Mouse (Mus musculus): ENCODE results near the gene Snrpa1. TPM values are rescaled to one million over a fixed set of nuclear protein-coding genes. Genes with fewer than 3 reads are reported as not detected.
A peak's percentile ranks its signal among the peaks of the same experiment; 100 is the strongest.
"Not testable (repeated sequence)": the region's sequence is repeated elsewhere in the genome, so short reads cannot be mapped to it uniquely, and the experiment has no call there.

Snrpa1 gene
- total RNA-seq (2017): 41.2 to 67.4 TPM (median 61.4 TPM) in 3 replicates

GRCm38 (mm10) chr7:66058703-66059102 lies at the start of gene Snrpa1:
TSS of gene Snrpa1 (plus strand) at chr7:66059003.
- ATAC-seq (replicated peaks; ENCODE audit: insufficient number of reproducible peaks, low FRiP score, low TSS enrichment, poor library complexity, severe bottlenecking): no peak

GRCm38 (mm10) chr7:66010518-66010917 lies 48.3 kb upstream of the Snrpa1 start:
- no peak for ATAC-seq (replicated peaks; ENCODE audit: insufficient number of reproducible peaks, low FRiP score, low TSS enrichment, poor library complexity, severe bottlenecking)

GRCm38 (mm10) chr7:66027747-66028146 lies 31.1 kb upstream of the Snrpa1 start:
- ATAC-seq (replicated peaks; ENCODE audit: insufficient number of reproducible peaks, low FRiP score, low TSS enrichment, poor library complexity, severe bottlenecking): no peak

- ATAC-seq (replicated peaks; ENCODE audit: insufficient number of reproducible peaks, low FRiP score, low TSS enrichment, poor library complexity, severe bottlenecking): no peak
Measured at GRCm38 (mm10) chr7:66028766-66029512, 29.9 kb upstream of the Snrpa1 start.

GRCm38 (mm10) chr7:66036809-66037208 lies 22.0 kb upstream of the Snrpa1 start:
- no peak for ATAC-seq (replicated peaks; ENCODE audit: insufficient number of reproducible peaks, low FRiP score, low TSS enrichment, poor library complexity, severe bottlenecking)

GRCm38 (mm10) chr7:66038261-66038660 lies 20.5 kb upstream of the Snrpa1 start:
- ATAC-seq (replicated peaks; ENCODE audit: insufficient number of reproducible peaks, low FRiP score, low TSS enrichment, poor library complexity, severe bottlenecking): no peak

GRCm38 (mm10) chr7:66038730-66039129 lies 20.1 kb upstream of the Snrpa1 start:
- no peak for ATAC-seq (replicated peaks; ENCODE audit: insufficient number of reproducible peaks, low FRiP score, low TSS enrichment, poor library complexity, severe bottlenecking)

GRCm38 (mm10) chr7:66040026-66040814 lies 18.6 kb upstream of the Snrpa1 start:
- ATAC-seq (replicated peaks; ENCODE audit: insufficient number of reproducible peaks, low FRiP score, low TSS enrichment, poor library complexity, severe bottlenecking): no peak

- ATAC-seq (replicated peaks; ENCODE audit: insufficient number of reproducible peaks, low FRiP score, low TSS enrichment, poor library complexity, severe bottlenecking): no peak
Measured at GRCm38 (mm10) chr7:66043552-66044459, 15.0 kb upstream of the Snrpa1 start, which contains the start of gene Gm45213. TSS of gene Gm45213 (plus strand) at chr7:66043602.

- no peak for ATAC-seq (replicated peaks; ENCODE audit: insufficient number of reproducible peaks, low FRiP score, low TSS enrichment, poor library complexity, severe bottlenecking)
Measured at GRCm38 (mm10) chr7:66044617-66045016, 14.2 kb upstream of the Snrpa1 start.

- ATAC-seq (replicated peaks; ENCODE audit: insufficient number of reproducible peaks, low FRiP score, low TSS enrichment, poor library complexity, severe bottlenecking): no peak
Measured at GRCm38 (mm10) chr7:66046921-66047918, 11.6 kb upstream of the Snrpa1 start.

- no peak for ATAC-seq (replicated peaks; ENCODE audit: insufficient number of reproducible peaks, low FRiP score, low TSS enrichment, poor library complexity, severe bottlenecking)
Measured at GRCm38 (mm10) chr7:66047975-66048374, 10.8 kb upstream of the Snrpa1 start.

- ATAC-seq (replicated peaks; ENCODE audit: insufficient number of reproducible peaks, low FRiP score, low TSS enrichment, poor library complexity, severe bottlenecking): no peak
Measured at GRCm38 (mm10) chr7:66048446-66049230, 10.2 kb upstream of the Snrpa1 start.

GRCm38 (mm10) chr7:66053946-66054483 lies 4.8 kb upstream of the Snrpa1 start:
- ATAC-seq (replicated peaks; ENCODE audit: insufficient number of reproducible peaks, low FRiP score, low TSS enrichment, poor library complexity, severe bottlenecking): no peak

GRCm38 (mm10) chr7:66055356-66055755 lies 3.4 kb upstream of the Snrpa1 start:
- not testable (repeated sequence) for ATAC-seq (replicated peaks; ENCODE audit: insufficient number of reproducible peaks, low FRiP score, low TSS enrichment, poor library complexity, severe bottlenecking)

- peak; percentile 94 for ATAC-seq (replicated peaks; ENCODE audit: insufficient number of reproducible peaks, low FRiP score, low TSS enrichment, poor library complexity, severe bottlenecking)
Measured at GRCm38 (mm10) chr7:66060066-66060956, 1.5 kb downstream of the Snrpa1 start.
